Mouse (Mus musculus): ENCODE data around the gene Brwd1.
"Not testable (repeated sequence)": the region's sequence is repeated elsewhere in the genome, so short reads cannot be mapped to it uniquely, and the experiment has no call there.

Brwd1 gene

GRCm38 (mm10) chr16:96082301-96083178, at the start of gene Brwd1:
Brwd1 (minus strand) TSS chr16:96082526.
- peak; percentile 94 for DNase-seq (ENCODE audit: low read depth, low spot score)

GRCm38 (mm10) chr16:96128466-96128865, 46.1 kb upstream of the Brwd1 start:
- DNase-seq (ENCODE audit: low read depth, low spot score) = peak; percentile 50

DNA sequence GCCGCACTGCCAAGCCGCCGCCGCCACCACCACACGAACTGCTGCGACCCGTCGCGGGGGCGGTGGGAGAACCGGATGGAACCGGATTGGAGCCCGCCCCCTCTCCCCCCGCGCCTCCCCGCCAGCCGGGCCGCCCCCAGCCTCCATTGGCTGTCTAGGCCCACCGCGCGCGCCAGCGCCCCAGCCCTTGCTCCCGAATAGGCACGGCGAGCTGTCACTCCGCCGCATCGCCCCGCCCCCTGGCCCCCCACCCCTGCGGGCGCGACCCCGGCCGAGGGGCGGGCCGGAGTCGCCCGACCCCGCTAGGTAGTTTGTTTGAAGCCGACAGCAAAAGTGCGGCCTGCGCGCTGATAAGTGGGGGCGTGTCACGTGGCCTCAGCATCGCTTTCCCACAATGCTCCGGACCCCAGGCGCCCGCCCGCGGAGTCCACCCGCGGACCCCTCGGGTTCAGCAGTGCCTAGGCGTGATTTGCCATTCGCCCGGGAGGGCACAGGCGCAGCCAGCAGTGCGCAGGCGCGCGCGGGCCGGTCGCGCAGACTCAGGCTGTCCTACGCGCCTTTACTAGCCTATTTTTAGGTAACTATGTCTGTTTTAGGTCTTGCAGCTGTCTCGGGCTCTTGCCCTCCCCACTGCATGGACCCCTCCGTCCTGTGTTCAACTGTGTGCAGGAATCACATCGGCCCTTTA, 45.5 kb upstream of the Brwd1 start, which contains the start of gene Hmgn1:
Gene Hmgn1, minus strand, starts transcription at position 73 of the 688 bp plus-strand sequence.
- DNase-seq (ENCODE audit: low read depth, low spot score) = peak; percentile 99

GRCm38 (mm10) chr16:96127288-96127656, 44.9 kb upstream of the Brwd1 start:
- no peak for DNase-seq (ENCODE audit: low read depth, low spot score)

- peak; percentile 54 for DNase-seq (ENCODE audit: low read depth, low spot score)
These were observed 44.4 kb upstream of the Brwd1 start for GRCm38 (mm10) chr16:96126684-96127171.

- no peak for DNase-seq (ENCODE audit: low read depth, low spot score)
These were observed 37.8 kb upstream of the Brwd1 start for GRCm38 (mm10) chr16:96120022-96120623.

DNA sequence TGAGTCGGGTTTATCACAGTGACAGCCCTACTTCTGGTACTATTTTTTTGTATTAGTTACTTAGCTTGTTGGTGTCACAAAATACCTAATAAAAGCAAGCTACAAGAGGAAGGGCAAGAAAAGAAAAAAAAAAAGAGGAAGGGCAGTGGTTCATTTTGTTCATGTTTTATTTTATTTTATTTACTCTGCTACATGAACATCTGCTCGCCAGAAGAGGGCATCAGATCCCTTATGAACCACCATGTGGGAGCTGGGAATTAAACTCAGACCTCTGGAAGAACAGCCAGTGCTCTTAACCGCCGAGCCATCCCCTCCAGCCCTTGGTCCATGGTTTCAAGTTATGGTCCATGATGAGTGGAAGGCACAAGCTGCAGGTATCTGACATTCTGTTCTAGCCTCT, 32.4 kb upstream of the Brwd1 start:
- no peak for DNase-seq (ENCODE audit: low read depth, low spot score)

DNA sequence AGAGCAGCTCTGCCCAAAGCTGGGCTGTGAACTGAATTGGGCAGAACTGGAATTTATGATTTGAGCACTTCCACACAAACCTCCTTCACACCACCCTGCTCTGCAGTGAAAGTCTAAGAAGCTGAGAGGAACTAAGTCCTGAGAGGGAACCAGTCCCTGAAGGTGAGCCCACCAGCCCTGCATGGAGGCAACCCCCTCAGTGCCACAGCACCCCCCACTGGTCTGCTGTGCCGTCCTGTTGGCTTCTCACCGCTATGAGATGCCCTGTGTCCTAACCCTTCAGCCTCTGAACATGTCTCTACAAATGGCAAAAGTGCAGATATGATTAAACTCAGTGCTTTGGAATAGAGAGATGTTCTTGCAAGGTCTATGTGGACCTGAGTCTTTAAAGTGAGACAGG, 30.4 kb upstream of the Brwd1 start:
- DNase-seq (ENCODE audit: low read depth, low spot score) = no peak

DNA sequence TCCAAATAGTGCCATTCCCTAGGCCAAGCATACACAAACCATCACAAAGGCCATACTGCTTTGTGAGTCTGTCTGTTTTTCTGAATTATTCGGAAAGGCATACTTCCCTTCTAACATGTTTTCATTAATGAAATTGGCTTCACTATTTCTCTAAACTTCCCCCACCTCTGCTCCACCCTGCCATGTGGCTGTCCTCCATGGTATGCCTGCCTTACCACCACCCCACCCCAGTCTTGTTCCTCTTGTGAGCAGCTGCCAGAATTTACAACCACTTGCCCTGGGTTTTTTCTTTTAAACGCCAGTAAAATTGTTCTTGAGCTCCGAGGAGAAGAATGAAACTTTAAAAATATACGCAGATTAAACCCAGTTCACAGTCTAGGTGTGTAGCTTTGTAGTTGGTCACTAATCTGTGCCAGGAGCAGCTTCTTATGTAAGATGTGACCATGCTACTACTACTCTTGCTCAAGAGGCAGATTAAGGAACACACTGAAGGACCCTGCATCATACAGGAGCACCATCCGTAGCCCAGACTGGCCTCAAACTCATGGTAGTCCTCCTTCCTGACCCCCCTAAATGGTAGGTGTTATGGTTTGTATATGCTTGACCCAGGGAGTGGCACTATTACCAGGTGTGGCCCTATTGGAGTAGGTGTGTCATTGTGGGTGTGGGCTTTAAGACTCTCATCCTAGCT, 28.5 kb upstream of the Brwd1 start:
- DNase-seq (ENCODE audit: low read depth, low spot score) = no peak

DNA sequence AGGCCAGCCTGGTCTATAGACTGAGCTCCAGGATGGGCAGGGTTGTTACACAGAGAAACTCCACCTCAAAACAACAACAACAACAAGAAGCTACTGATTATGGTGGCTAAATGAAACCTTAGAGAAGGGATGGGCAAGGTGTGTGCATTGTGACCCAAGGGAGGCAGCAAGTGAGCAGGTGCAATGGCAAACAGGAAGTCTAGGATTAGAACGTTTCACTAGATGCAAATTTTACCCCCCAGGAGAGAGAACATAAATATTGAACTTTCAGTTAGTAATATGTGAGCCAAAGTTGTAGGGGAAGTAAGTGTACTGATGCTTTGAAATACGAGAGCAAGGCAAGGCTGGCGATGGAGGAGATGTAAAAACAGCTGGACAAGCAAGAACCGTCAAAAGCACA, 27.3 kb upstream of the Brwd1 start:
- no peak for DNase-seq (ENCODE audit: low read depth, low spot score)

DNA sequence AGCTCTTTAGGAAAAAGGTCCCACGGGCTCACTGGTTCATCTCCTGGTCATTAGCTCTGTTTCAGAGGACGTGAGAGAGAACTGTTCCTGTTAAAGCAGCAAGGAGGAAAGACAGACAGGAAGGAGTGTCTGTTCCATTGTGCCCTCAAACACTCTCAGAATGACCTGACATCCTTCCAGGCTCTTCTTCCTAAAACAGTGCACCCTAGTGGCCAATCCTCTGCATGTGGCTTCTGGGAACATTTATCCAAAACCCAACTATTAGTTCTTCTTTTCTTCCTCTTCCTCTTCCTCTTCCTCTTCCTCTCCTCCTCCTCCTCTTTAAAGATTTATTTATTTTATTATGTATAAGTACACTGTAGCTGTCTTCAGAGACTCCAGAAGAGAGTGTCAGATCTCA, 20.7 kb upstream of the Brwd1 start:
- no peak for DNase-seq (ENCODE audit: low read depth, low spot score)

DNA sequence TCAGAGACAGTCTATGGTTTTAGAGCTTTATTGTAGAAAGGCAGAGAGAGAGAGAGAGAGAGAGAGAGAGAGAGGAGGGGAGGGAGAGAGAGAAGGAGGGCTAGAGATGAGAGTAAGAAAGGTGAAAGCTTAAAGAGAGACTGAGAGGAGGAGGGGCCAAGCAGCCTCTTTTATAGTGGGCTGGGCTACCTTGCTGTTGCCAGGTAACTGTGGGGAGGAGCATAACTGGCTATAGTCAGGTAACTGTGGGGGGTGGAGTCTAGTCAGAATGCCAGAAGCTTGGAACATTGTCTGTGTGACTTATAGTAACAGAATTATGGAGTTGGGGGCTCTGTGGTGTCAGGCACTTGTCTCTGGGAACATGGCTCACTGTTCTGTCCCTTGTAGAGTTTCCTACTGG, 15.5 kb upstream of the Brwd1 start:
- DNase-seq (ENCODE audit: low read depth, low spot score) = not testable (repeated sequence)

GRCm38 (mm10) chr16:96095966-96096365, 13.6 kb upstream of the Brwd1 start:
- no peak for DNase-seq (ENCODE audit: low read depth, low spot score)

GRCm38 (mm10) chr16:96091515-96092504, 9.5 kb upstream of the Brwd1 start:
- DNase-seq (ENCODE audit: low read depth, low spot score) = peak; percentile 14

DNA sequence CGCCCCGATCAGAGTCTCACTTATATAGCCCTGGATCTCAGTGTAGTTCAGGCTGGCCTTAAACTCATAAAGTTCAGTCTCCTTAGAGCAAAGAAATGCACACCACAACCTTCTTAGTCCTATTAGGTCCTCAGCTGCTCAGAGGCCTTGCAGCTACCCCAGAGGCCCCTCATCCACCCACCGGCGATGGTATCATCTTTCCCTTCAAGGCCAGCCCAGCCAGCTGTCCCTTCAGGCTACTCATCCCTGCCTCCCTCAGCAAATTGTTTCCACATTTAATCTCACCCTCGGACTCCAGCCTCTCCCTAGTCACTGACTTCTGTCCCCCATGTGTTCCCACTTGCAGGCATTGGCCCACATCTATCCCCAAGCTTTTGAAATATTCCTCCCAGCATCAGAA, 5.8 kb upstream of the Brwd1 start:
- DNase-seq (ENCODE audit: low read depth, low spot score) = peak; percentile 24

GRCm38 (mm10) chr16:96087436-96087835, 5.1 kb upstream of the Brwd1 start:
- DNase-seq (ENCODE audit: low read depth, low spot score) = no peak

- DNase-seq (ENCODE audit: low read depth, low spot score) = no peak
These were observed 4.7 kb upstream of the Brwd1 start for GRCm38 (mm10) chr16:96087001-96087400.

- DNase-seq (ENCODE audit: low read depth, low spot score) = no peak
These were observed 3.3 kb upstream of the Brwd1 start for GRCm38 (mm10) chr16:96085597-96085996.

DNA sequence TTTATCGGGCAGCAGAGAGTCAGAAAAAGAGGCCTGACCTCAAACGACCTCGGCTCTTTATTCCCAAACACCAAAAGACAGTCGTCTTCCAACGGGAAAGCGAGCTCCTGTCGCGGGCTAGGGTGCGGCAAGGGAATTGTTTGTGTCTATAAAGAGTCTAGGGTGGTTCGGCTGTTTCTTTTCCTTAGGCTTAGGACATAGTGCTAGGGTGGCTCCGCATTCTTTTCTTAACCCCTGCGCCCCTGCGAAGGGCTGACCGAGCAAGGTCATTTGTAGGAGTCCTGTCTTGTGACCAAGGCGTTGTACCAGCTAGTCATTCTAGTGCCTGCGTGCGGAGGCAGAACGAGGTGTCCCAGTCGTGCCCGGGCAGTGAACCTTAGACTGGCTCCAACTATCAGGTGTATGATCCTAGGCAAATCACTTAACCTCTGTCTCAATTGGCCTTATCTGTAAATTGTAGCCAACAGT, 887 bp upstream of the Brwd1 start:
- no peak for DNase-seq (ENCODE audit: low read depth, low spot score)

- no peak for DNase-seq (ENCODE audit: low read depth, low spot score)
These were observed 534 bp downstream of the Brwd1 start for GRCm38 (mm10) chr16:96081742-96082241.

All from mesoderm, embryonic 11.5 days (tissue).